Mouse (Mus musculus): ENCODE results near the gene Tacc2. TPM values are rescaled to one million over a fixed set of nuclear protein-coding genes. Genes with fewer than 3 reads are reported as not detected.

Tacc2 gene
- total RNA-seq, 1 experiment from 2014 or later = 27.4 TPM

DNA sequence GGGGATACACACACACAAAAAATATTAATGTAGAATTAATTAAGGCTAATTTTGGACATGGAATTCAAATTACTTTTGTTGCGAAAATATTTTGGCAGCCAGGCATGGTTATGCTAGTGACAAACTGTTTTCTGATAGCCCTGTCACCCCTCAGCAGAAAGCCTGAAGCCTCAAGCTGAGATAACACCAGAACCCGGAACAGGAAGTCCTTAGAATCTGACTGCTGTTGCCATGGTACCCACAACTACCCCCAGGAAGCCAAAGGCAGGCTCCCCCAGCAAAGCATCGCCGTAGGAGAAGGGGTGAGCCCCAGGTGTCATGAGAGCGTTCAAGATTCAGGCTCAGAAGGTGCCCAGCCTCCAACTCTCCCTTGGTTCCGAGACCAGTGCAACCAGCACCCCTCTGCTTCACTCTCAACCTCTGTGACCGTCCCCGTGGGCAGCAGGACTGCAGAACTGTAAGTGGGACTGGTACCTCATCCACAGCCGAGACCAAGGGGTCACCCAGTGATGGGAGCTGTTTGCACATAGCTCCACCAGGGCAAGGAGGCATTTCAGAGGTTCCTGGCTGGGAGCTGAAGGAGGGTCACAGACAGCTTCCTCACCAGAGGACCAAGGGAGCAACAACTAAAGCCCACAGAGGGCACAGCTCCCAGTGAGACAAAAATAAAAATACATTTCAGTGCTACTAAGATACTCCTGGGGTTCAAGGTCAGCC is 196.8 kb downstream of the Tacc2 start, which contains the start of gene Btbd16:
TSS of gene Btbd16 (plus strand) at position 156 of the 717 bp plus-strand sequence.
- no peak for DNase-seq

DNA sequence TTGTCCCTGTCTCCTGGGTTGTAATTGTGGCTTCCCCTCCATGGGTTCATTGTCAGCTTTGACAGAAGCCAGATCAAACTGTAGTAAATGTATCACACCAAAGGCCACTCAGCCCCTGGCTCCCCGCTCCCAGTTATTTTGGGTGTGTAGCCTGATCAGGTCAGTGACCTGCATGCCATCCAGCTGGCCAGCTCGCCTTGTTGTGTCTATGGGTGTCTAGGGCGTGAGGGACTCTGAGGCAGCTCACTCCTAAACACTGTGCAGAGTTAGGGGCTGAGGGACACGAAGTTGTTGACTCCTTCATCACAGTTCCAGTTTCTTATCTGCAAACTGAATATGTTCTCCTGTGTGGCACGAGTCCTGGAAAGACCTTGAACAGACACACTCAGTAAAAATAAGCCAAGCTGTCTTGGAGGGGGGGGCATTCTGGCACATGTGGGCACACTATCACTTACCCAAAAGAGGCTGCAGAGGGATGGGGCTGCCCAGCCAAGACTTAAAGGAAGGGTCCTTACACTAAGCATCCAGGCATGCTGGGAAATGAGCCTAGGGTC is 203.7 kb downstream of the Tacc2 start:
- peak; percentile 28 for DNase-seq

DNA sequence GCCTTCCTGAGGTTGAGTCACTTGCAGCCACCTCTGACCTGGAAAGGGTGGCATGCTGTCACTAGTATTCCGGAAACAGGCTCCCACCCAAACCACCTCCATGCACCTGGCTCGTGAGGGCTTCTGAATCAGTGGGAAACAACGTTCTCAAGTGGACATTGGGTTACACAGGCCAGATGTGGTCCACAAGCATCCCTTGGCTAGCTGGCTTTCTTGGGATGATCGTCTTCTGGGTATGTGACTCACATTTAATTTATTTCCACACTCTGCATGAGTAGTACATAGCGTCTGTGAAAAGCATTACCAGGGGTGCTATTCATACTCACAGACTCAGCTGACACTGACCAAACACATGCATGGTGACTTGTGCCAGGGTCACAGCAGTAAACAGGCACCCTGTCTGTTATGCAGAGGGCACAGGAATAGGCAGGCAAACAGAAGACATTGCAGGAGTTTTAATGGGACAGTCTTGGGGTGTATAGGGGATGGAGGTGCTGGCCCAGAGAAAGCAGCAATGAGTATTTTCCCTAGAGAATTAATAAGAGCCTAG is 205.3 kb downstream of the Tacc2 start:
- no peak for DNase-seq

DNA sequence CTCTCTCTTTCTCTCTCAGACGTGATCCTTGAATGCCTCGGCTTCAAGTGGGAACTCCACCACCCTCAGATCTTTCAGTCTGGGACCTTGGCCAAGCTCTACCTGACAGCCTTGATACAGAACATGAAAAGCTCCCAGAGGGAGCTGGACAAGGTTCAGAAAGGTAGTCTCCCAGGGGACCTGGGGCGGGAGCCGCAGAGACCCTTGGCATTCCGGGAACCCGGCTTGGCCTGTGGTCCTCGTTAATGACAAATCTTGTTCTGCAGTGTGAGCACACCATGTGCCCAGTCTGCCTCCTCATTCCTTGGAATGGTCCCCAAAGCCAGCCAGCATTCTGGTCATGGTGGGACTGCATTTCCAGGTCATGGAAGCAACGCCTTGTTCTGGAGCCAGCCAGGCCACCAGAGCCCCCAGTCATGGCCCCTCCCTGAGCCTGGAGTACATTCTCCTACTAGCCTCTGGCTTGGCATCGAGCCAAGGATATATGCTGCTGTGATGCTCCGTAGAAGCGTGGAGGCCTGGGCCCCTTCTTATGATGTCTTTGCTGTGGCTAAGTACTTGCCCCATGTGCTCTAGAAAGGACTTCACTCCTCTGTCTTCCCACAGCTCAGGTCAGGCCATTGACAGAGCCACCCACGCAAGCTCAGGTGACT is 208.8 kb downstream of the Tacc2 start:
- no peak for DNase-seq

DNA sequence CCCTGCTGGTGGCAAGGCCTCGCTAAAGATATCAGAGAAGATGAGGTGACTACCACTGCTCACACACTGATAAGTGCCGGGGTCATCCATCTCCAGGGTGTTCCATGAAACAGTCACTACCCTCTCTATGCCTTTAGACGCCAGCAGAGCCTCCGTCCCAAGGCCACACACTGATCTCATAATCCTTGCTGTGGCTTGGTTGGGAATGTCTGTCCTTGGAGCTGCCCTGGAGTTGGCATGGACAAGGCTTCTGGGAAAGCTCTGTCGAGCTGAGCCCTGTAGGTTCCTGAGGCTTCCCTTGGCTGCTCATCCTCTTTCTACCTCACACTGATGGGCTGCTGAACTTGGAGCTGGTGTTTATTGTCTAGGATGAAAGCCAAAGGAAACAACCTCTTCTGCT is 209.5 kb downstream of the Tacc2 start:
- DNase-seq = peak; percentile 78

DNA sequence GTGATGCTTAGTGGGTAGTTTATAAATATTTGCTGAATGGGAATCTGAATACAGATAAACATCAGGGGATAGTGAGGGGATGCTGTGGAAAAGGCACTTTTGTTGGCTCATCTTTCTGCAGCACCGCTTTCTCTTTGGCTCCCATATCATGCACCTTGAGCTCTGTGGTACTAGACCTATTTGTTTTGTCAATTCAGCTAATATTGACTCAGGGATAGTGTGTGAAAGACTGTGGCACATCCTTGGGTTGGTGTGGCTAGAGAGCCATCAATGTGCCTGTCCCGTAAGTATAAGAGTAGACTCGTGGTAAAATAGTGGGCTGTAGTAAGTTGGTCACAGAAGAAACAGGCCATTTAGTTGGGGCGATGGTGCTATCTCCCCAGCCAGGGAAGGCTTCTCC is 210.3 kb downstream of the Tacc2 start:
- DNase-seq = no peak

DNA sequence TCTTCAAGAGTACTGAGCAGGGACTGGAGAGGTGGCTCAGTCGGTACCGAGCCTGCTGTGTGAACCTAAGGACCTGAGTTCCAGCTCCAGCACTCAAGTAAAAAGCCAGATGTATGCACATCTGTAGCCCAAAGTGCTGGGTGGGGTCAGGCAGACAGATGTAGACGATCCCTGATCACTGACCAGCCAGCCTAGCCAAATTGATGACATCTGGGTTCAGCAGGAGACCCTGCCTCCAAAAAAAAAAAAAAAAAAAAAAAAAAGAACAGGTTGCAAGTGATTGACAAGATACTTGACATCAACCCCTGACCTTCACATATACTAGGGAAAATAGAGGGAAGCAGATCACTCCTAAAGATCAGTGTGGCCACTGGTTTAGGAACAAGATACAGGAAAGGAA is 211.7 kb downstream of the Tacc2 start:
- no peak for DNase-seq

DNA sequence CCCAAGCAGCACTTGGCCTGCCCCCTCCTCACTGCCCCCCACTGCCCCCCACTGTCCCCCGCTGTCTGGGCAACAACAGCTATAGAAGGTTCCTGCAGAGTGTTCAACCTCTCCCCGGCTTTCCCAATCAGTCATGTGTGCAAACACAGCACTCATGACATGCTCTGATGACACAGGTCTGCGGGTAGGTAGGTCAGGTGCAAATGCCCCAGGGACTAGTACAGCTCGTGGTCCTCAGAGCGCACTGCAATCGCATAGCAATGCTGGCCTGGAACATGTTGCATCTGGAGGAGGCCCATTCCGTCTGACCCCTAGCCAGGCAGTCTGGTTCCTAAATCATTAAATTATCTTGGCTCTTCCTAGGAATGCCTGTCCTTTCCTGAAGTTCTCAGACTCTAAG is 212.2 kb downstream of the Tacc2 start:
- no peak for DNase-seq

DNA sequence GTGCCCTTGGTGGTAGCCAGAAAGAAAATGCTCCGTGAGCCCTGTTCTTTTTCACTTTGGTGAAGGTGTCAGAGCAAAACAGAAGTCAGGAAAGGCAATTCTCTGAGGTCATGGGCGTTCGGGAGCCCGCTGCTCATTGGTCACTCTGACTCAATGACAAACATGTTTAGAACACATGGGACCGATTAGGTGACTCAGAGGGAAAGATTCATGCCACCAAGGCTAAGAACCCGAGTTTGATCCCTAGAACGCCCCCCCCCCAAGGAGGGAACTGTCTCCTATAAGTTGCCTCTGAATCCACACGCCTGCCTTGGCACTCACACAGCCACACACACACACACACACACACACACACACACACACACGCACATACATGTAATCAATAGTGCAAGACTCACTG is 216.4 kb downstream of the Tacc2 start:
- peak; percentile 44 for DNase-seq

DNA sequence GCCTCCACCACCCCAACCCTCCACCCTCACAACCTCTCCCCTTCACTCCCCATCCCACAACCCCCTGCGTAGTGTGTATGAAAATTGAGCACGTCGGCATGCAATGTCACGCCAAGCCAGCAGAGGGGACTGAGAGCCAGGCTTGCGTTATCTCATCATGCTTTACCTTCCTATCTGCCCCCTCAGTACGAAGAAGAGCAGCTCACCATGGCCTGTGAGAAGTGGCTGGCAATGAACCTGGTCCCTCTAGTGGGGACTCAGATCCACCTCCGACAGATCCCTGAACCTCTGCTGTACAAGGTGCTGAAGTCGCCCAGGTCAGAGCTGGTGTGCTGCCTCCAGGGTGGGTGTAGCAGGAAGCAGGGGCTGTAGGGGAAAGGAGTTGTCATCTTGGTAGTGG is 219.5 kb downstream of the Tacc2 start:
- DNase-seq = no peak

DNA sequence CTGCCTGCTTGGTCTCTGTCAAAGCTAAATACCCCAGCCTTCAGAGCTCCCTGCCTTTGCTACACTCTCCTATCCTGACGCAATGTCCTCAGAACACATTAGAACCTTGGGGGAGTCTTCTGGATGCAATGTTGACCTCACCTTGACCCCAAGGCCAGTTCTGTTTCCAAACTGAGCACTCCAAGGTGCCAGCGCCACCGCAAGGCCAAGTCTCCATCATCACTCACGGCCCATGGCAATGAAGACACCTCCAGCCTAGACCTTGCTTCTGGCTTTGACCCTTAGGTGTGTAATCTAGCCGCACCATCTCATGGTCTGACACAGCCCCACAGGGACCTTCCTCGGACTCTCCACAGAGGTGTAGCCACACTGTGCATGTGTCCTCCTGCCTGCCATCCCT is 220.3 kb downstream of the Tacc2 start:
- peak; percentile 52 for DNase-seq

DNA sequence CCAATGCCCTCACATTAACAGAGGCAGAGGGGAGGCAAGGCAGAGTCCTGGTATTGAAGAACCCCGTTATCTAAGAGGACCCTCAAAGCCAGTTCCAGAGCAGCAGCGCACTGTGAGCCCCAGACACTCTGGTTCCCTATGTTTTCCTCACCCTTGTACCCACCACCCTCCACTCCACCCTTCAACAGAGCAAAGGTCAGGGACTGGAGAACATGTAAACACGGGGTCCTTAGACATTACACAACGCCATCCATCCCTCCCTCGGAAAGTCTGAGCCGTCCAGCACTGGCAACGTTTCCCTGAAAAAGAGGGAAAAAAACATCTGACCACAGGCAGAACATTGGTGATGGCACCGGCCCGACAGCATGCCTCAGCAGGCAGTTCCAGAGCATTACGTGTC is 222.2 kb downstream of the Tacc2 start:
- DNase-seq = no peak

DNA sequence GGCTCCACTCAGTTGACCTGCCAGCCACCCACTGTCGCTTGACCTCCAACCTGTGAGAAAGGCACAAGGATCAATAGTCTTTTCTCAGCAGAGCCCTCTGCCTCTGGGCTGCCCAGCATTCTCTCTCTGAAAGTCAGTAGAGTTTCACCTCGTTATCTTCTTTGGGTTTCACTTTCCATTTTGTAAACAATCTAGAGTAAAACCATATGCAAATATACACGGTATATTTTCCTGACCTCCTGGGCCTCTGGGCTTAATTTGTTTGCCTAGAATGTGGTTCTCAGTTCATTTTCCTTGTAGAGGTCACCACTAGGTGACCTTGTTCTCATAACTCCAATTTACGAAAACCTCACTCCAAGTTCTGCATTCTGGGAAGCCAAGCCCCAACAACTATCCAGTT is 223.4 kb downstream of the Tacc2 start:
- no peak for DNase-seq

DNA sequence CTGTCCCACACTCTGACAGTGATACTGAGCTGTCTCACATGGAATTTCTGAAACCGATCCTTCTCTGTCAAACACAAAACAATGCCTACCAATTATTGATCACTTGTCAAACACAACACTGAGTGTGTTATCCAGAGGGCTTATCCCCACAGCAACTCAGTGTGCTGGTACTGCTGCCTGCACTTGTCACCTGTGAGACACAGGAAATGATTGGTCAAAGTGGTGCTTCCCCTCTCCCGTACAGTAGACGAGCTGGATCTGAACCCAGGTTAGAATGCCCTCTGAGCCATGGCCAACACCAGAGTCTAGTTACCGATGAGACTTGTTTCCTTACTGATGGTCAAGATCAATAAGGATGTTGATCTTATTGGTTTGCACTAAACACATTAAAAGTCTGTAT is 224.6 kb downstream of the Tacc2 start:
- DNase-seq = no peak

DNA sequence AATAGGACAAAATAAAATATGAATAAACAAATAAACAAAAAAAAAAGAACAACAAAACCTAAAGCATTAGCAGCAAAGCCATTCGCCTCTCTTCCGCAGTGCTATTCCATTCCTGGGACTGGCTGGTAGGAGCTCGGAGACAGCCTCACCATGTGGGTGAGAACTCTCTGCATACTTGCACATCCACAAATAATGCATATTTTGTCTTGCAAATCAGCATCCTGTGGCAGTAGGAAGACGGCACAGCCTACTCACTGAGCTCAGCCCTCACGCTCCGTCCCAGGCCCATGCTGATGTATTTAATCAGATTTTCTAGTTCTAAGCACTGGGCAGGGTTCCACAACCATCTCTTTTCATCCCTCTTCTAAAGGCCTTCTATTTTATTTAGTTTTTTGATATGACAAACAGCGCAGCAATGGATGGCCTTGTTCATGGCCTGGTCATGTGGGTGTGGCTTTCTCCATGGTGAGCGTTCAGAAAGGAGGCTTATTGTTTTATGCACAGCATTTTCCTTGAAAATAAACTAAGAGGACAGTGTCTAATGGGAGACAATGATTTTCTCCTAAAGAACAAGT is 226.1 kb downstream of the Tacc2 start:
- DNase-seq = peak; percentile 57

DNA sequence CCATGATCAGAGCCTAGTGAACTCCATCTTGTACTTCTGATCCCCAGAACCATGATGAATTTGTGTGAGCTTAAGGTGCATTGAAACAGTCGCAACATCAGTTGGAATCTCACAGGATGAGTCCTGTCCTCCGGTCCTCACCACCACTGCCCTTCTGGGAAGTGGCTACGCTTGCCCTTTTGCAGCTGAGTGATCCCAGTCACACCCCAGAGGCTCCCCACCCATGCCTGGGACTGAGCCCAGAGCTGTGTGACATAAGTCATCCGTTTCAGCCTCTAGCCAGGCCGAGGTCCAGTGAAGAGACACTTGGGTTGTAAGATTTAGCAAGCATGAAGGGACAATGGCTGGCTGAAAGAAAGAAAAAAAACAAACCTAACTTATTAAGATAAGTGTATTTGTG is 227.8 kb downstream of the Tacc2 start:
- no peak for DNase-seq

DNA sequence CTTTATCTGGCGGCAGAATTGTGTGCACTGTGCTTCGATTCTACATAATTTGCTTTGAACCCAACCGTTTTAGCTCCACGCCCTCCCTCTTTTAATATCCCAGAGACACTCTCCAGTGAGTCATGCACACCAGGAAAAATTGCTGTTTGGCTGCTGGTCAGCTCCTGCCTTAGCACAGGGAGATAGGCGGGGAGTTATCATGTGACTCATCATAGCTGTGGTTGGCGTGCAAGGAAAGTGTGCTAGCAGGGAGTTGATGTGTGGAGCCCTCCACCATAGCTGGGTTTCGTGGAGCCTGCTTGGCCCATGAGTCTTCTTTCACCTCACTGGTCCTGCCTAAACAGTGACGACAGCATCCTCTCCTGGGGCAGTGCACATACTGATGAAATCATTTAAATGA is 230.5 kb downstream of the Tacc2 start:
- DNase-seq = peak; percentile 81

DNA sequence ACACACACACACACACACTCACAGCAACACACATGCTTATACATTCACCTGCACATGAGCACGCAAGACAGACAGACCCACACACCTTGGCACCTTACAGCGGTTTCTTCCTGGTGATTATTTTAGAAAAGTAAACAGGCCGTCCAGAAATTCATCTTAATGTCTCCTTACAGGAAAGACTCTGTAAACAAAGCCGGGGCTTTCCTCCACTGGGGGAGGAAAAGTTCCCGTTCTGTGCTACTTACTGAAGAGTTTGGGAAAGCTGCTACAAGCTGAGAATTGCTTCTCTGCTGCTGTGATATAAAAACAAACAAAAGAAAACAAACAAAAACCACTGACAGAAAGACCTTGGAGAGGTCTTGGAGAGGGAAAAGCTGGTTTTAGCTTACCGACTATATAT is 231.5 kb downstream of the Tacc2 start:
- no peak for DNase-seq

DNA sequence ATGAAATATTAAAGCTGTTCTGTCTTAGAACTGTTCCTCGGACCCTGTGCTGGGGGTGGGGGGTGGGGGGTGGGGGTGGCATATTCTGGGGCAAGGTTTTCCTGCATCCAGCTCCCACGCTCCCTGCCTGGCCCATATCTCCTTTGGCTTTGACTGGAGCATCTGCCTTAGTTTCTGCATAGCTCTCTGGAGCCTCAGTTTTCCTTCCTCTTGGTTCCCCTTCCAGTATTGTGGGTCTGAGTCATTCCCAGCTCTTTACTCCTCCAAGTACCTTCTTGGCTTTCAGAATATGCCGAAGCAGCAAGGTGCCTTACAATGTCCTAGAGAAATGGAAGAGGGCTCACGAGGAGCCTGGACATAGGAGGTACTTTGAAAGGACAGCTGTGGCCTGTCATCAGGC is 233.0 kb downstream of the Tacc2 start:
- no peak for DNase-seq

DNA sequence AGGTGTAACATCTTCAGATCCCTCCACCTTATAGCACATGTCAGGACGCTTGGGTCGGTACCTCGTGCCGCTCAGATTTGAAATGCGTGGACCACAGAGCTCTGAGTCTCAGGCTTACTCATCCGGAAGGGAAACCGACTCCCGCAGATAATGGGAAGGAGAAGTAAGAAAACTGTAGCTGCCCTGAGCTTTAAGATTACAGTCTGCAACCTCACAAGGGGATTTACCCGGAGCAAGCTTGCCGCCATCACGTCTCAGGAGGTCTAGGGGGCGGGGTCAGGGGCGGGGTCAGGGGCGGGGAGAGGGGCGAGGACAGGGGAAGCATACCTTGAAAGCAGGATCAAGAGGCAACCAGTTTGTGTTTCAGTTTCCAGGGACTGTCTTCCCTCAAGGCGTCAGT is 235.2 kb downstream of the Tacc2 start:
- DNase-seq = no peak

Measured in adrenal gland, postnatal 14 days (tissue).